Mouse (Mus musculus) activated CD4-positive, CD25-positive, alpha-beta regulatory T cell, adult 9 weeks (primary cell): Measurements from ENCODE around the gene Lce1a1. TPM values are rescaled to one million over a fixed set of nuclear protein-coding genes. Genes with fewer than 3 reads are reported as not detected.

ENCODE experiments used
- polyA plus RNA-seq: library from polyadenylated mRNA; unstranded; fragments of 100-300 nt; shearing (Covaris generic); gene quantifications from one replicate; pipeline ENCODE4 v1.2.1, GENCODE M21; 2017

The Lce1a1 gene
- polyA plus RNA-seq, result not detected

DNA sequence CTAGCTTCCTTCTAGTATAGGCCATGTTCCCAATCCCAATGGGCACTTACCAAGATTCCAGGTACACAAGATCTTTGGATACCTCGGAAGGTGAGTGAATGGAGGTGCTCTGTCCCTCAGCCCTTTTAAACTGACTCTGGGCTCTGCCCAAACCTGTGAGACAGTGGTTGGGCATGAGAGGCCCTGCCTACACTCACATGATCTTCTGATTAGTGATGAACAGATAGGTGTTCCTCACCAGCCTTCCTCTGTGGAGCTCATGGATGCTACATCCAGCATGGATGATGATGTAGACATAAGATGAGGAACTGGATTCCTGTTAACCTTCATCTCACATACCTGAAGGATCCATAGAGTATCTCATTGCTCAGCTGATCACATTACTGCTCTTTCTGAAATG, at the start of gene Lce1a1:
TSS of gene Lce1a1 (minus strand) at position 101 of the 400 bp plus-strand sequence.

DNA sequence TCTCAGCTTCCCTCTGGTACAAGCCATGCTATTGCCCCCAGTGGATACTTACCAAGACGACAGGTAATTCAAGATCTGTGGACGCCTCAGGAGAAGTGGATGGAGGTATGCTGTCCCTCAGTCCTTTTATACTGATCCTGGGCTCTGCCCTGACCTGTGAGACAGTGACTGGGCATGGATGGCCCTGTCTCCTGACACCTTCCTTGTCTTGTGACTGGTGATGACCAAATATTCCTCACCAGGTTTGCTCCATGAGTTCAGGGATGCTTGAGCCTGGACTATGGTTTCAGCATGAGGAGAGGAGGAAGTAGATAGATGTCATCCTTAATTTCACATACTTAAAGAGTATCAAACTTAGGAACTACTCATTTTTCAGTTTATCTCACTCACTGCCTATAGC, 39.0 kb upstream of the Lce1a1 start, which contains the start of gene Lce1d:
TSS of gene Lce1d (minus strand) at position 101 of the 400 bp plus-strand sequence.

GRCm38 (mm10) chr3:92678947-92679346, 30.8 kb upstream of the Lce1a1 start, which contains the start of gene Lce1c:
TSS of gene Lce1c (plus strand) at chr3:92679247.

GRCm38 (mm10) chr3:92670215-92670614, 22.1 kb upstream of the Lce1a1 start, which contains the start of gene Lce1a2:
TSS of gene Lce1a2 (minus strand) at chr3:92670315.

DNA sequence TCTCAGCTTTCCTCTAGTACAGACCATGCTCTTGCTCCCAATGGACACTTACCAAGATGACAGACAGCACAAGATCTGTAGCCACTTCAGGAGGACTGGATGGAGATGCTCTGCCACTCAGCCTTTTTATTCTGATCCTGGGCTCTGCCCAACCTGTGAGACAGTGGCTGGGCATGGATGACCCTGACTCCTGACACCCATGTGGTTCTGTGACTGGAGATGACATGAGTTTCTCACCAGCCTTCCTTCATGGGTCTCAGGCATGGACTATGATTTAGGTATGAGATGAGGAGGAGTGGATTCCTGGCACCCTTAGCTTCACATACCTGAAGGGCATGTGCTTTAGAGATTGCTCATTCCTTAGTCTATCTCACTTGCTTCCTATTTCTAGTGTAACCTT, 8.7 kb upstream of the Lce1a1 start, which contains the start of gene Lce1b:
TSS of gene Lce1b (minus strand) at position 101 of the 400 bp plus-strand sequence.

DNA sequence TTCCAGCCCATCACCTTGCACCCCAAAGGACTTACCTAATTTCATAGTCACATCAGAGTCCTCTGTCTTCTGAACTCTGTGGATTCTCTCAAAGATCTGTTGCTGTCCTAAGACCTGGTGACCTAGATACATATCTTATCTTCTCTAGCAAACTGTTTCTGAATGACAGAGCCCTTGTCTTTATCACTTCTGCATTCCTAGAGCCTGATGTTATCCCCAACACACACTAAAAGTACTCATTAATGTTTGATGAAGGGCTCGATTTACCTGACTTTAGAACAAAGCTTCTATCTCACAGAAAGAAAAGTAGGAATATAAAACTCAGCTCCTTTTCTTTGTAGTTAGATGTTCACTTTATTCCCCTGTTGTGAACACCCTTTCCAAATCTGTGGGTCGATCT, 26.5 kb downstream of the Lce1a1 start, which contains the start of gene Lce6a:
TSS of gene Lce6a (minus strand) at position 101 of the 400 bp plus-strand sequence.

GRCm38 (mm10) chr3:92607392-92607791, 40.7 kb downstream of the Lce1a1 start, which contains the start of gene 2210017I01Rik:
TSS of gene 2210017I01Rik (minus strand) at chr3:92607492.

Other genes with a start within 250 kb of the Lce1a1 start
- not detected for gene Sprr2i, start 240.3 kb downstream of the Lce1a1 start, polyA plus RNA-seq
- not detected for gene Sprr2j-ps, start 230.2 kb downstream of the Lce1a1 start, polyA plus RNA-seq
- gene Gm9774, start 218.9 kb downstream of the Lce1a1 start, polyA plus RNA-seq, result 17.2 TPM
- not detected for gene Sprr2k, start 215.7 kb downstream of the Lce1a1 start, polyA plus RNA-seq
- not detected for gene Sprr1b, start 209.5 kb downstream of the Lce1a1 start, polyA plus RNA-seq
- gene Sprr3, start 189.6 kb downstream of the Lce1a1 start, polyA plus RNA-seq, result not detected
- gene Sprr1a, start 162.4 kb downstream of the Lce1a1 start, polyA plus RNA-seq, result not detected
- gene Sprr4, start 147.8 kb downstream of the Lce1a1 start, polyA plus RNA-seq, result not detected
- gene 2310046K23Rik, start 113.8 kb downstream of the Lce1a1 start, polyA plus RNA-seq, result not detected
- not detected for gene Ivl, start 74.6 kb downstream of the Lce1a1 start, polyA plus RNA-seq
- not detected for gene Smcp, start 59.3 kb downstream of the Lce1a1 start, polyA plus RNA-seq
- not detected for gene 2210017I01Rik, start 40.8 kb downstream of the Lce1a1 start, polyA plus RNA-seq
- gene Lce6a, start 26.6 kb downstream of the Lce1a1 start, polyA plus RNA-seq, result not detected
- gene Lce1b, start 8.6 kb upstream of the Lce1a1 start, polyA plus RNA-seq, result not detected
- gene Lce1a2, start 22.0 kb upstream of the Lce1a1 start, polyA plus RNA-seq, result not detected
- gene Lce1c, start 30.9 kb upstream of the Lce1a1 start, polyA plus RNA-seq, result not detected
- not detected for gene Lce1d, start 38.9 kb upstream of the Lce1a1 start, polyA plus RNA-seq
- not detected for gene Lce1e, start 60.8 kb upstream of the Lce1a1 start, polyA plus RNA-seq
- gene Lce1f, start 72.0 kb upstream of the Lce1a1 start, polyA plus RNA-seq, result not detected
- not detected for gene Gm38119, start 90.8 kb upstream of the Lce1a1 start, polyA plus RNA-seq
- gene Lce1g, start 104.0 kb upstream of the Lce1a1 start, polyA plus RNA-seq, result not detected
- gene Lce1h, start 116.8 kb upstream of the Lce1a1 start, polyA plus RNA-seq, result not detected
- gene Lce1i, start 130.6 kb upstream of the Lce1a1 start, polyA plus RNA-seq, result not detected
- not detected for gene Lce1j, start 142.2 kb upstream of the Lce1a1 start, polyA plus RNA-seq
- gene Lce1k, start 159.6 kb upstream of the Lce1a1 start, polyA plus RNA-seq, result not detected
- not detected for gene Kprp, start 178.9 kb upstream of the Lce1a1 start, polyA plus RNA-seq
- gene Lce1l, start 203.0 kb upstream of the Lce1a1 start, polyA plus RNA-seq, result not detected
- gene 2310050C09Rik, start 221.9 kb upstream of the Lce1a1 start, polyA plus RNA-seq, result not detected